Mouse (Mus musculus): ENCODE results near the gene Zzef1. TPM values are rescaled to one million over a fixed set of nuclear protein-coding genes. Genes with fewer than 3 reads are reported as not detected.

Zzef1 gene
- total and polyA plus RNA-seq, 3 experiments: 10.5 to 20.8 (median 16.8) TPM

DNA sequence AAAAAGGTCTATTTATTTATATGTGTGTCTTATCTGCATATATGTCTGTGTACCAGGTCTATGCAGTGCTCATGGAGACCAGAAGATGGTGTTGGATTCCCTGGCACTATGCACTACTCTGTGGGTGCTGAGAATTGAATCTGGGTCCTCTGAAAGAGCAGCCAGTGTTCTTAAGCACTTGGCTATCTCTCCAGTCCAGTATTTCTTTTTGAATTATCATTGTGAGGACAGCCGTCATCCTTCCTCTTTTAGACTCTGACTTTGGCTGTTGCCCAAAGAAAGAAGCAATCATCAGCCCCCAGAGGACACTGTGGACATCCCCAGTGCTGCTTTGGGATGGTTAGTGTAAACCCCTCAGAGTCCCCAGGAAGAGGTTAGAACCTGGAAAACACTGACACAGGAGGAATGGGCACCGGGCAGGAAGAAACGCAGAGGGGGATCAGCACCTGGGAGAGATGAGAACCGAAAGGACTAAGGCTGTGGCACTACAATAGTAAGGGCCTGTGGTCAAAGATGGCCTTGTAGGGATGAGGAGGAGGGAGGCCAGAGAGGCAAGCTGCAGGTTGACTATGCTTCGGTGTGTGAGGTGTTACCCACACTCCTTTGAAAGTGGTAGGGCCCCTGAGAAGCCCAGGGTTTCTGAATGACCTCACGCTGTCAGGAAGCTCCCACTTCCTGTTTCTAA lies 150.0 kb downstream of the Zzef1 start (continued):
- TF ChIP-seq E2F4 (IDR thresholded peaks at IDR 0.05; ENCODE audit: insufficient replicate concordance, low read depth, low read length): no peak
- TF ChIP-seq BHLHE40 (IDR thresholded peaks at IDR 0.05; ENCODE audit: low read depth, low read length): peak; percentile 79
- no peak for TF ChIP-seq PAX5 (IDR thresholded peaks at IDR 0.05; ENCODE audit: low read length)
- TF ChIP-seq TCF12 (IDR thresholded peaks at IDR 0.05; ENCODE audit: low read depth, low read length): peak; percentile 54; the same call in 1 of the 2 replicates
- TF ChIP-seq JUND (conservative IDR thresholded peaks at IDR 0.05; ENCODE audit: low read depth, low read length): peak; percentile 8; the same call in 1 of the 2 replicates
- no peak for TF ChIP-seq MYC (IDR thresholded peaks at IDR 0.05; ENCODE audit: low read depth, low read length)
- 0 out of 2 replicates have a peak, but pooled peaks have one; percentile 7 for TF ChIP-seq HCFC1 (IDR thresholded peaks at IDR 0.05; ENCODE audit: low read depth, low read length)
- TF ChIP-seq NELFE (IDR thresholded peaks at IDR 0.05; ENCODE audit: low read depth, low read length): no peak
- TF ChIP-seq CTCF (conservative IDR thresholded peaks at IDR 0.05 in 1 of 2, IDR thresholded peaks at IDR 0.05 in 1 of 2; ENCODE audit: low read depth in 2 of 2, low read length in 2 of 2): peak in 1 of 2 experiments; percentile 45; a peak in 1 of 4 replicates
- peak; percentile 81 for TF ChIP-seq ETS1 (conservative IDR thresholded peaks at IDR 0.05; ENCODE audit: low read depth, low read length)

DNA sequence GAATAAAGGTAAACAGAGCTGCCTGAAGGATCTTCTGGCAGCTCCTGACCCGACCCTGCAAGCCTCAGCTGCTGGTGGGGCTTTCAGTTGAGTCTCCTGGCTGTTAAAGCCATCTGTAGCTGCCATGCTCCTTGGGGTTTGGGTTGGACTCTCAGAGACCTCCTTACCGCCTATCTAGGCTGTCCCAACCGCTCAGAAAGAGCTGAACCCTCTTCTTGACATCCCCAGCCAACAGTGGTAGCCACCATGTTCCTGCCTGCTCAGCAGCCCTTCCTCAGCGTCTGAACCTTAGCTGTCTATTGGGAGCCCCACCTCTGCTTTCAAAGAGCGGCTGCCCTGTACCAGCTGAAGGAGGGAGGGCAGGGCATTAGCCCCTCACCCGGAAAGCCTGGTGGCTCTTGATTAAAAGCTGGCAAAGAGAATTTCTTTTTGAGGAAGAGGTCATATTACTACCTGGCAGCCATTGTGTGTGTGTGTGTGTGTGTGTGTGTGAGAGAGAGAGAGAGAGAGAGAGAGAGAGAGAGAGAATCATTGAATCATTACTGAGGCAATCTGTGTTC lies 150.6 kb downstream of the Zzef1 start:
- TF ChIP-seq MAZ (IDR thresholded peaks at IDR 0.05; ENCODE audit: low read depth, low read length): 0 out of 2 replicates have a peak, but pooled peaks have one; percentile 31
- peak; percentile 23; the same call in 1 of the 2 replicates for TF ChIP-seq CHD1 (IDR thresholded peaks at IDR 0.05; ENCODE audit: low read depth, low read length)
- no peak for TF ChIP-seq KAT2A (IDR thresholded peaks at IDR 0.05; ENCODE audit: insufficient replicate concordance, low read length)
- TF ChIP-seq JUND (conservative IDR thresholded peaks at IDR 0.05; ENCODE audit: low read depth, low read length): no peak
- 0 out of 2 replicates have a peak, but pooled peaks have one; percentile 2 for TF ChIP-seq UBTF (IDR thresholded peaks at IDR 0.05; ENCODE audit: low read depth, low read length)
- TF ChIP-seq ZMIZ1 (IDR thresholded peaks at IDR 0.05; ENCODE audit: low read depth, low read length): peak; percentile 41
- TF ChIP-seq MXI1 (IDR thresholded peaks at IDR 0.05; ENCODE audit: low read depth, low read length): 0 out of 2 replicates have a peak, but pooled peaks have one; percentile 50
- 0 out of 2 replicates have a peak, but pooled peaks have one; percentile 37 for TF ChIP-seq MYC (IDR thresholded peaks at IDR 0.05; ENCODE audit: low read depth, low read length)
- TF ChIP-seq TCF12 (IDR thresholded peaks at IDR 0.05; ENCODE audit: low read depth, low read length): no peak
- 0 out of 2 replicates have a peak, but pooled peaks have one; percentile 21 for TF ChIP-seq MAFK (IDR thresholded peaks at IDR 0.05; ENCODE audit: insufficient replicate concordance, low read length)
- peak; percentile 11; the same call in 1 of the 2 replicates for TF ChIP-seq MAX (IDR thresholded peaks at IDR 0.05; ENCODE audit: low read length)
- TF ChIP-seq ETS1 (conservative IDR thresholded peaks at IDR 0.05; ENCODE audit: low read depth, low read length): no peak
- TF ChIP-seq NELFE (IDR thresholded peaks at IDR 0.05; ENCODE audit: low read depth, low read length): 0 out of 2 replicates have a peak, but pooled peaks have one; percentile 9
- peak; percentile 55; the same call in 1 of the 2 replicates for TF ChIP-seq TBP (conservative IDR thresholded peaks at IDR 0.05; ENCODE audit: low read depth, low read length)
- TF ChIP-seq MEF2A (IDR thresholded peaks at IDR 0.05; ENCODE audit: borderline replicate concordance, low read depth, low read length): peak; percentile 89; the same call in 1 of the 2 replicates
- DNase-seq (ENCODE audit: extremely low read depth): no peak
- H3K9me3 ChIP-seq (replicated peaks; ENCODE audit: low read length): peaks cover 17% of the 10 kb centered on the region
- H3K4me3 ChIP-seq (replicated peaks in 1 of 3; ENCODE audit: low read depth in 2 of 3, low read length in 2 of 3, poor library complexity in 1 of 3): no peak overlapping the region
- H3K4me2 ChIP-seq (ENCODE audit: insufficient read depth, low read depth, poor library complexity, severe bottlenecking): 0 out of 2 replicates have a peak overlapping the region, but pooled peaks have one; percentile 29
- H3K27me3 ChIP-seq (replicated peaks): no peaks in the 10 kb centered on the region
- no peaks in the 10 kb centered on the region for H3K36me3 ChIP-seq (replicated peaks in 1 of 2; ENCODE audit: control insufficient read depth in 1 of 2, insufficient read depth in 1 of 2, low read length in 1 of 2)
- no peaks in the 10 kb centered on the region for H3K79me2 ChIP-seq (replicated peaks; ENCODE audit: control insufficient read depth, extremely low read depth, insufficient read depth, poor library complexity, severe bottlenecking)
- dilution Hi-C loops (cut with MboI; ENCODE audit: extremely low pct_ligation_motif_present, extremely low pct_unique_long_range_greater_than_20kb, low sequenced_read_pairs) (no loop called here), in situ Hi-C loops (cut with MboI; ENCODE audit: low pct_ligation_motif_present, low pct_unique_long_range_greater_than_20kb, low sequenced_read_pairs) (no loop called here)
- peak overlapping the region; percentile 87 for H3K27ac ChIP-seq (ENCODE audit: insufficient read depth, low read depth)
- 0 out of 2 replicates have a peak overlapping the region, but pooled peaks have one; percentile 1 for H3K9ac ChIP-seq (ENCODE audit: insufficient read depth, low read depth)
- H3K4me1 ChIP-seq (ENCODE audit: control insufficient read depth in 1 of 2, insufficient read depth in 2 of 2): peaks cover 39 to 67% of the 10 kb centered on the region in 2 experiments

Measured in CH12.LX (cell line).